In the genomic region with DNA sequence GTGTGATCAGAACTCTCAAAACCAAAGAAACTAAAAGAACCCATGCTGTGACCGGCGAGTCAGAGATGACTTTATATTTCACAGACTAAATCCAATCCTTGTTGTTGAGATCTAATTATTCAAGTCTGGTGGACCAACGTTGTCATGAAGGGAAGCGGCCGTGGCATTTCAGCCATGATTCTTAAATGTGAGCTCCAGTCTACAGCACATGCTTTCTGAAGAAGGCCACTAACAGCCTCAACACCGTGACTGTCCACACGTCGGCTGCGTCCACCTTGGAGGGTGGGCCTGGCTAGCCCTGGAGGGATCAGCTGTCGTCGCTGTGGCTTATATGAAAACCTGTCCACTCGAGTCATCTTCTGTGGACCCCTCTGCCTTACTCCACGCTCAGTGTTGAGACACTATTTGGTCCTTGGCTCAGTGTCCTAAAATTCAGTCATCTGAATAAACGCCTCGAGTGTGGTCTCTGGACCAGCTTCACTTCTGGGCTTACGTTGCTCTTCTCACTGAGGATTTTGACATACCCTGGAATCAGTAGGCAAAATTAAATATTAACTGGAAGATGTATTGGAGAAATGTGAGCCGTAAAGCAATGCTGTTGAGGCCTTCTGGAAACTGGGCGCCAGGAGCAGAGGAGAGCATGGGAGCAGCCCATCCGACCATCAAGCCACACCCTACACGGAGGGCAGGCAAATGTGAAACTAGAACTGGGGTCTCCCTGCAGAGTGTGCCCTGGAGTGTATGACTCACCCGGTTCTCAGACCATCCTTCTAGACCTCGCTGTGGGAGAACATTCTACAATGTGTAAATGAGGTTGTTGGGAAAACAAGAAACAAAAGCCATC, we compare ENCODE assay signal across 16 mouse cellular contexts. TPM values are rescaled to one million over a fixed set of nuclear protein-coding genes. Genes with fewer than 3 reads are reported as not detected.
DNase-seq lines count a peak whose midpoint lies in the region; ATAC-seq and TF ChIP-seq lines count a peak whose summit lies in the region.
"Had no signal": no experiment of that assay in that cellular context is flagged by ENCODE, and none has a peak within 500 bp of the region (broad histone marks: within the 10 kb centered on the region; RNA-seq: fewer than 3 reads in every experiment).

No protein-coding gene starts in this region.

- no peak overlapping the region for H3K4me3 ChIP-seq in heart, embryonic 10.5 days
- no peak overlapping the region for H3K4me3 ChIP-seq in neural tube, embryonic 13.5 days
- no peak overlapping the region for H3K4me3 ChIP-seq in neural tube, embryonic 15.5 days (replicated peaks)
- H3K4me3 ChIP-seq in intestine, postnatal 0 days (ENCODE audit: low read depth, low read length): no peak overlapping the region
- H3K4me3 ChIP-seq: embryonic facial prominence, embryonic 15.5 days; hindbrain, embryonic 10.5 days; midbrain, embryonic 13.5 days had no signal

- no peaks in the 10 kb centered on the region for H3K27me3 ChIP-seq in heart, embryonic 10.5 days (ENCODE audit: insufficient read depth, poor library complexity, severe bottlenecking)
- H3K27me3 ChIP-seq in neural tube, embryonic 13.5 days: no peaks in the 10 kb centered on the region
- H3K27me3 ChIP-seq in neural tube, embryonic 15.5 days (replicated peaks): no peaks in the 10 kb centered on the region
- H3K27me3 ChIP-seq in intestine, postnatal 0 days (replicated peaks; ENCODE audit: control insufficient read depth, insufficient read depth, low read length): no peaks in the 10 kb centered on the region
- H3K27me3 ChIP-seq: embryonic facial prominence, embryonic 15.5 days; midbrain, embryonic 13.5 days had no signal

- H3K4me2 ChIP-seq in neural tube, embryonic 13.5 days: no peak overlapping the region
- H3K4me2 ChIP-seq in neural tube, embryonic 15.5 days: no peak overlapping the region
- H3K4me2 ChIP-seq in intestine, postnatal 0 days (replicated peaks; ENCODE audit: low read depth): no peak overlapping the region
- H3K4me2 ChIP-seq: embryonic facial prominence, embryonic 15.5 days; midbrain, embryonic 13.5 days had no signal

- ATAC-seq in neural tube, embryonic 13.5 days (ENCODE audit: low read depth): 0 out of 2 replicates have a peak, but pooled peaks have one; percentile 15
- ATAC-seq in neural tube, embryonic 15.5 days (ENCODE audit: low FRiP score): no peak
- ATAC-seq in intestine, postnatal 0 days: peak; percentile 45; the same call in 1 of the 2 replicates
- no peak for ATAC-seq in megakaryocyte-erythroid progenitor cell, adult 5-6 weeks (replicated peaks; ENCODE audit: low FRiP score, low TSS enrichment, poor library complexity, severe bottlenecking)
- ATAC-seq: midbrain, embryonic 13.5 days had no signal

- peak; percentile 38 for DNase-seq in heart, embryonic 10.5 days (ENCODE audit: low spot score)
- DNase-seq in heart, postnatal 25 days (ENCODE audit: low spot score): no peak
- DNase-seq in Muller cell, postnatal 12 days (ENCODE audit: inconsistent ontology term): peak; percentile 40
- DNase-seq in layer of hippocampus, adult 9-10 months (ENCODE audit: low spot score): no peak
- DNase-seq: adrenal gland, adult 2 months; cerebellum, adult 2 months; gastrocnemius, postnatal 10 days; kidney, postnatal 25 days had no signal

- H3K9ac ChIP-seq in neural tube, embryonic 13.5 days: no peak overlapping the region
- H3K9ac ChIP-seq in neural tube, embryonic 15.5 days (replicated peaks): no peak overlapping the region
- H3K9ac ChIP-seq in intestine, postnatal 0 days (ENCODE audit: low read depth, low read length): no peak overlapping the region
- H3K9ac ChIP-seq: embryonic facial prominence, embryonic 15.5 days; liver, embryonic 14.5 days; midbrain, embryonic 13.5 days had no signal

- peaks cover 28% of the 10 kb centered on the region for H3K36me3 ChIP-seq in heart, embryonic 10.5 days
- peaks cover 22% of the 10 kb centered on the region; the same call in 1 of the 2 replicates for H3K36me3 ChIP-seq in neural tube, embryonic 13.5 days
- peaks cover 5% of the 10 kb centered on the region; the same call in 1 of the 2 replicates for H3K36me3 ChIP-seq in neural tube, embryonic 15.5 days
- H3K36me3 ChIP-seq in intestine, postnatal 0 days (ENCODE audit: control insufficient read depth, insufficient read depth): peaks cover 23% of the 10 kb centered on the region; the same call in 1 of the 2 replicates
- H3K36me3 ChIP-seq: embryonic facial prominence, embryonic 15.5 days had no signal

- H3K9me3 ChIP-seq in heart, embryonic 10.5 days: no peaks in the 10 kb centered on the region
- H3K9me3 ChIP-seq in neural tube, embryonic 13.5 days: no peaks in the 10 kb centered on the region
- H3K9me3 ChIP-seq in neural tube, embryonic 15.5 days (replicated peaks): no peaks in the 10 kb centered on the region
- H3K9me3 ChIP-seq in intestine, postnatal 0 days (ENCODE audit: control insufficient read depth): no peaks in the 10 kb centered on the region
- H3K9me3 ChIP-seq: embryonic facial prominence, embryonic 15.5 days; hindbrain, embryonic 10.5 days; midbrain, embryonic 13.5 days had no signal

- intact Hi-C loops in heart, postnatal 25 days (cut with DNase I): no loop called here

- 0 out of 2 replicates have a peak overlapping the region, but pooled peaks have one; percentile 3 for H3K27ac ChIP-seq in heart, embryonic 10.5 days
- no peak overlapping the region for H3K27ac ChIP-seq in neural tube, embryonic 13.5 days (replicated peaks)
- H3K27ac ChIP-seq in neural tube, embryonic 15.5 days (replicated peaks): no peak overlapping the region
- no peak overlapping the region for H3K27ac ChIP-seq in intestine, postnatal 0 days (ENCODE audit: low read depth, low read length)
- H3K27ac ChIP-seq: embryonic facial prominence, embryonic 15.5 days; hindbrain, embryonic 10.5 days; liver, embryonic 14.5 days; midbrain, embryonic 13.5 days had no signal

- H3K4me1 ChIP-seq in heart, embryonic 10.5 days: peaks cover 36% of the 10 kb centered on the region
- H3K4me1 ChIP-seq in neural tube, embryonic 13.5 days (replicated peaks): peaks cover 16% of the 10 kb centered on the region
- peaks cover 9% of the 10 kb centered on the region; the same call in 1 of the 2 replicates for H3K4me1 ChIP-seq in neural tube, embryonic 15.5 days
- H3K4me1 ChIP-seq in intestine, postnatal 0 days (replicated peaks; ENCODE audit: control insufficient read depth, insufficient read depth, low read length): 0 out of 2 replicates have a peak, but pooled peaks cover 3% of the 10 kb centered on the region

- TF ChIP-seq CTCF in intestine, postnatal 0 days (IDR thresholded peaks at IDR 0.05; ENCODE audit: low read depth): no peak

- 91% methylated on average over 22 of the region's 22 CpGs for WGBS in heart, embryonic 10.5 days
- 88% methylated on average over 22 of the region's 22 CpGs for WGBS in neural tube, embryonic 13.5 days
- WGBS in neural tube, embryonic 15.5 days: 91% methylated on average over 22 of the region's 22 CpGs
- whole genome bisulfite sequencing in intestine, postnatal 0 days: 74% methylated on average over 22 of the region's 22 CpGs

RNA-seq across cellular contexts. Expression of a gene that starts 46.1 kb away (rescaled TPM):
- 27.7 and 32.6 TPM in 2 replicates for polyA plus RNA-seq in heart, embryonic 10.5 days (2016; fragmentation: Nextera tagmentation; extraction: Ambion mirVana)
- total RNA-seq in heart, postnatal 25 days (2021): 10 to 100 TPM; 35.7 to 41.5 TPM
- polyA plus RNA-seq in neural tube, embryonic 13.5 days (2015; fragmentation: Nextera tagmentation; extraction: Ambion mirVana): 41.5 and 45.4 TPM in 2 replicates
- polyA plus RNA-seq in neural tube, embryonic 15.5 days (2015; fragmentation: Nextera tagmentation; extraction: Ambion mirVana): 37.0 and 37.8 TPM in 2 replicates
- 27.8 and 28.2 TPM in 2 replicates for polyA plus RNA-seq in intestine, postnatal 0 days (2015; fragmentation: Nextera tagmentation; extraction: Ambion mirVana)
- 96.9 and 132 TPM in 2 replicates for total RNA-seq in megakaryocyte-erythroid progenitor cell, adult 5-6 weeks (2014; fragmentation: Nextera tagmentation)
- total RNA-seq in megakaryocyte-erythroid progenitor cell, adult 5-6 weeks (2017): 45.9 and 90.8 TPM in 2 replicates

Comparison
In these comparisons a context has a peak if more than half of its experiments do, and no peak if none do; other contexts are left out.
1. DNase-seq: peak in heart, embryonic 10.5 days (single experiment) and Muller cell, postnatal 12 days (single experiment); none in heart, postnatal 25 days (single experiment) and layer of hippocampus, adult 9-10 months (single experiment).
2. ATAC-seq: peak in neural tube, embryonic 13.5 days (single experiment) and intestine, postnatal 0 days (single experiment); none in neural tube, embryonic 15.5 days (single experiment) and megakaryocyte-erythroid progenitor cell, adult 5-6 weeks (single experiment).